ENCODE assay signal across 16 mouse cellular contexts in genomic region chr10:70055291-70055690, GRCm38 (mm10).
"Had no signal": no experiment of that assay in that cellular context is flagged by ENCODE, and none has a peak within 500 bp of the region (broad histone marks: within the 10 kb centered on the region; RNA-seq: fewer than 3 reads in every experiment).

No protein-coding gene starts in this region.

- H3K4me3 ChIP-seq: neural tube, embryonic 12.5 days; neural tube, embryonic 13.5 days; neural tube, embryonic 15.5 days; stomach, embryonic 15.5 days had no signal

- H3K27me3 ChIP-seq: neural tube, embryonic 12.5 days; neural tube, embryonic 13.5 days; neural tube, embryonic 15.5 days; stomach, embryonic 15.5 days had no signal

- H3K36me3 ChIP-seq: neural tube, embryonic 12.5 days; neural tube, embryonic 13.5 days; neural tube, embryonic 15.5 days; stomach, embryonic 15.5 days had no signal

- H3K4me2 ChIP-seq: neural tube, embryonic 12.5 days; neural tube, embryonic 13.5 days; neural tube, embryonic 15.5 days; stomach, embryonic 15.5 days had no signal

- H3K9me3 ChIP-seq: neural tube, embryonic 15.5 days; stomach, embryonic 15.5 days had no signal

- H3K9ac ChIP-seq: neural tube, embryonic 12.5 days; neural tube, embryonic 13.5 days; neural tube, embryonic 15.5 days; stomach, embryonic 15.5 days had no signal

- DNase-seq: right cerebral cortex, adult 18-20 months; right cerebral cortex, postnatal 14 days; right cerebral cortex, postnatal 25 days; right cerebral cortex, postnatal 4 days; spleen, adult 18-20 months; thymus, adult 18-20 months; thymus, adult 2 months; thymus, postnatal 14 days; thymus, postnatal 25 days; thymus, postnatal 36 days; thymus, postnatal 4 days had no signal

- H3K27ac ChIP-seq: neural tube, embryonic 12.5 days; neural tube, embryonic 13.5 days; neural tube, embryonic 15.5 days; stomach, embryonic 15.5 days; stomach, postnatal 0 days had no signal

- H3K4me1 ChIP-seq: neural tube, embryonic 12.5 days; stomach, embryonic 15.5 days had no signal
